Mouse (Mus musculus) midbrain, embryonic 15.5 days (tissue): ENCODE measurements around the gene Elob. TPM values are rescaled to one million over a fixed set of nuclear protein-coding genes. Genes with fewer than 3 reads are reported as not detected.

ENCODE experiments used
- ATAC-seq: fragments of 200-750 bp; cut with Nextera tagmentation; replicated peaks from 2 replicates; pipeline ENCODE4 v1.8.0; 2017; ENCODE audit warnings: moderate TSS enrichment
- H3K27ac ChIP-seq: fragments of 300-500 bp; sonication (generic); 2 replicates; pipeline ENCODE4 v1.5.1; 2015; ENCODE audit warnings: mild to moderate bottlenecking, inconsistent platforms
- H3K27me3 ChIP-seq: fragments of 300-500 bp; sonication (generic); replicated peaks from 2 replicates; pipeline ENCODE4 v1.6.1; 2015; ENCODE audit warnings: inconsistent platforms
- H3K36me3 ChIP-seq: fragments of 300-500 bp; sonication (generic); replicated peaks from 2 replicates; pipeline ENCODE4 v1.6.1; 2015; ENCODE audit warnings: inconsistent platforms
- H3K4me1 ChIP-seq: fragments of 300-500 bp; sonication (generic); 2 replicates; pipeline ENCODE4 v1.6.1; 2015; ENCODE audit warnings: inconsistent platforms
- H3K4me2 ChIP-seq: fragments of 300-500 bp; sonication (generic); 2 replicates; pipeline ENCODE4 v1.6.1; 2015; ENCODE audit warnings: inconsistent platforms, mild to moderate bottlenecking, moderate library complexity
- H3K4me3 ChIP-seq: fragments of 300-500 bp; sonication (generic); 2 replicates; pipeline ENCODE4 v1.5.1; 2015; ENCODE audit warnings: mild to moderate bottlenecking, inconsistent platforms
- H3K9ac ChIP-seq: fragments of 300-500 bp; sonication (generic); 2 replicates; pipeline ENCODE4 v1.6.1; 2015; ENCODE audit warnings: mild to moderate bottlenecking, inconsistent platforms
- H3K9me3 ChIP-seq: fragments of 300-500 bp; sonication (generic); 2 replicates; pipeline ENCODE4 v1.6.1; 2016; ENCODE audit warnings: inconsistent platforms
- WGBS: fragments of 180-500 bp; shearing (Covaris S2); methylation state at CpG from one replicate; pipeline ENCODE4 v1.1.7; 2015; ENCODE audit warnings: mixed read lengths; 5-methylcytosine and 5-hydroxymethylcytosine counted together
- polyA plus RNA-seq: library from polyadenylated mRNA; unstranded; fragments of >200 nt; fragmentation: Nextera tagmentation; extraction: Ambion mirVana; gene quantifications from 2 replicates; pipeline ENCODE4 v1.2.1, GENCODE M21; 2015

Gene Elob
- polyA plus RNA-seq, 1 experiment from 2014 or later: 1,223 TPM

DNA sequence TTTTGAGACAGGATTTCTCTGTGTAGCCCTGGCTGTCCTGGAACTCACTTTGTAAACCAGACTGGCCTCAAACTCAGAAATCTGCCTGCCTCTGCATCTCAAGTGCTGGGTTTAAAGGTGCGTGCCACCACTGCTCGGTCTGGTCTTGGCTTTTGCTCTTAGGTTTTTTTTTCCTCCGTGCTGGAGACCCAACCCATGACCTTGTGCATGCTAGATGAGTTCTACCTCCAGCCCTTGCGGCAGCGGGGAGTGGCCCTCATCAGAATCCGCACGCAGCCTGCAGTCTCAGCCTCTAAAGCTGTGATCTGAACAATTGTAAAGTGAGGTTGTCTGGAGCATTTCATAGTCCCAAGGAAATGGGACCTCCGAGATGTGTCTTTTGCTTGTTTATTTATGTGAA, 33.6 kb downstream of the Elob start:
- H3K4me1 ChIP-seq: peaks cover 24% of the 10 kb centered on the region
- ATAC-seq: no peak
- H3K9ac ChIP-seq: no peak overlapping the region
- H3K27me3 ChIP-seq: no peaks in the 10 kb centered on the region
- no peak overlapping the region for H3K27ac ChIP-seq
- no peak overlapping the region for H3K4me3 ChIP-seq
- 0 out of 2 replicates have a peak, but pooled peaks cover 5% of the 10 kb centered on the region for H3K36me3 ChIP-seq
- no peak overlapping the region for H3K4me2 ChIP-seq
- H3K9me3 ChIP-seq: no peaks in the 10 kb centered on the region
- WGBS: 94% methylated on average over 8 of the region's 8 CpGs

DNA sequence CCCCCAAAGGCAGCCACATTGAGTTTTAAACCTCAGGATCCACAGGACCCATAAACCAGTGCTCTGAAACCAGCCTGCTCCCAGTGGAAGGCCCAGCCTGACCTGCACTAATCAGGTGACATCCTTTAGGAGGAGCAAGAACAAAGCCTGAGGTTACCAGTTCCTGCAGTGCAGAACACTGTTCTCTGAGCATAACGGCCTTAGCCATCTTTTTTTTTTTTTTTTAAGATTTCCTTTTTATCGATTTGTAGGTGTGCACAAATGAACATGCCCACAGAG, 37.9 kb downstream of the Elob start:
- peak overlapping the region; percentile 69 for H3K9ac ChIP-seq
- no peak for ATAC-seq
- no peaks in the 10 kb centered on the region for H3K9me3 ChIP-seq
- peaks cover 40% of the 10 kb centered on the region for H3K4me1 ChIP-seq
- WGBS: 46% methylated on average over 2 of the region's 2 CpGs
- H3K27ac ChIP-seq: peak overlapping the region; percentile 95
- H3K4me3 ChIP-seq: peak overlapping the region; percentile 45
- H3K4me2 ChIP-seq: peak overlapping the region; percentile 65
- no peaks in the 10 kb centered on the region for H3K36me3 ChIP-seq
- H3K27me3 ChIP-seq: no peaks in the 10 kb centered on the region

DNA sequence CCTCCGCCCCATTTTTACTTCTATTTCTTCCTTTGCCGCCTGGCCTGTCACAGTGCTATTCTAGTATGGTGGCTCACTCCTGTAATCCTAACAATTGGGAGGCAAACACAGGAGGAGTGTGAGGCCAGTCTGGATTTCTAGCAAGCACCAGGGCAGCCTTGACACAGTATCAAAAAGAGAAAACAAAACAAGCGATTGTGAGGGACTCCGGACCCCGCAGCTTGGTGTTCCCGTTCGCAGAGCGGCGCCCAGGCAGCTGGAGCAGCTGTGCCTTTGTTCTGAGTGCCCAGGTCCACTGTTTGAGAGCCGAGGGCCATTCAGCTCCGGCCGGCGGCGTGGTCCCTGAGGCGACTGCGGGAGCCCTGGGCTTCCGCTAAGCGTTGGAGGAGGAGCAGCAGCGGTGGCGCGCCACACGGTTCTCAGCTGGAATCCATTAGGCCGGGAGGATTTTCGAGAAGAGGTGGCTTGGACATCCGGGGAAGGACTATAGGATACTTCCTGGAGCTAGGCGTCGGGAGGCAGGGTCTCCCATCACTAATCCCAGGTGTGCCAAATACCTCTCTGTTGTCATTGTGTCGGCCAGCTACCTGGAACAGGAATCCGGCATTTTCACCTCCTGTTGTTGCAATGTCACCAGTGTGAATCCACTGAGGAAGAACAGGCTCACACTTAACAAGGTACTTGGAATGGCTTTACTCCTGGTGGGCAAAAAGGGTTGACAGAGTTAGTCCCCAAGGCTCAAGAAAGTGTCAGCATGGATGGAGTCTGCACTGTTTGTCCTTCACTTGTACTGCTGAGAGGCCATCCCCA, 38.5 kb downstream of the Elob start, which contains the start of gene Srrm2:
Srrm2 (plus strand) TSS at position 264 of the 810 bp plus-strand sequence.
- peak within 1 kb of the TSS; percentile 95 for H3K27ac ChIP-seq
- under 1% methylated on average over 29 of the region's 29 CpGs for WGBS
- peak within 1 kb of the TSS; percentile 45 for H3K4me3 ChIP-seq
- no peaks in the 10 kb centered on the region for H3K36me3 ChIP-seq
- peak; percentile 27 for ATAC-seq
- no peaks in the 10 kb centered on the region for H3K9me3 ChIP-seq
- H3K4me2 ChIP-seq: peak within 1 kb of the TSS; percentile 65
- peaks cover 41% of the 10 kb centered on the region for H3K4me1 ChIP-seq
- H3K9ac ChIP-seq: peak within 1 kb of the TSS; percentile 69
- no peaks in the 10 kb centered on the region for H3K27me3 ChIP-seq

GRCm38 (mm10) chr17:23789749-23790268, 39.1 kb downstream of the Elob start:
- WGBS: 4% methylated on average over 8 of the region's 8 CpGs
- Histone ChIP-seq H3K9ac (peak overlapping the region; percentile 69), H3K36me3 (no peaks in the 10 kb centered on the region), H3K27me3 (no peaks in the 10 kb centered on the region), H3K27ac (peak overlapping the region; percentile 95), H3K9me3 (no peaks in the 10 kb centered on the region), H3K4me3 (peak overlapping the region; percentile 45), H3K4me2 (peak overlapping the region; percentile 65), H3K4me1 (peaks cover 47% of the 10 kb centered on the region)
- no peak for ATAC-seq

DNA sequence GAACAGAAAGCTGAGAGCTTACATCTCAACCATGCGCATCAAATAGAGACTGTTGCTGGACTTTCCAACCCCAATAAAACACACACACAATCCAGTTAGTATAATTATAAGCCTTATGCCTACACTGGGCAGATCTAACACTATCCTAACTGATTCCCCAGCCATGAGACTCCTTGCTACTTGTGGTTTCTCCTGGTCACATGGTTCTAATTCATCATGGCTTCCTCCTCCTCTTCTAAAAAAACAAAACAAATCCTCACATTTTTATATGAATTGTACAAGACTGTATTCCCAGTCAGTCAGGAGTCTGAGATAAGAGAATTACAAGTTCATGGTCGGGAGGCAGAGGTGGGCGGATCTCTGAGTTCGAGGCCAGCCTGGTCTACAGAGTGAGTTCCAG, 40.0 kb downstream of the Elob start:
- Histone ChIP-seq H3K9ac (no peak overlapping the region), H3K4me2 (no peak overlapping the region), H3K27me3 (no peaks in the 10 kb centered on the region), H3K4me1 (peaks cover 47% of the 10 kb centered on the region), H3K9me3 (no peaks in the 10 kb centered on the region), H3K36me3 (no peaks in the 10 kb centered on the region), H3K27ac (no peak overlapping the region), H3K4me3 (no peak overlapping the region)
- WGBS: 92% methylated on average over 4 of the region's 4 CpGs
- ATAC-seq: no peak

- Histone ChIP-seq H3K4me3 (peak overlapping the region; percentile 60), H3K36me3 (no peaks in the 10 kb centered on the region), H3K9ac (peak overlapping the region; percentile 45), H3K27me3 (no peaks in the 10 kb centered on the region), H3K4me2 (peak overlapping the region; percentile 72), H3K9me3 (no peaks in the 10 kb centered on the region), H3K4me1 (peaks cover 35% of the 10 kb centered on the region), H3K27ac (peak overlapping the region; percentile 95)
- peak; percentile 72 for ATAC-seq
- WGBS: 14% methylated on average over 13 of the region's 13 CpGs
Observed at GRCm38 (mm10) chr17:23786510-23786931, 42.4 kb downstream of the Elob start.

GRCm38 (mm10) chr17:23785561-23786471, 43.1 kb downstream of the Elob start, which contains the start of gene Flywch2:
Flywch2 (minus strand) TSS chr17:23786081.
- Histone ChIP-seq H3K9ac (peak within 1 kb of the TSS; percentile 83), H3K27ac (peak within 1 kb of the TSS; percentile 95), H3K4me1 (peaks cover 28% of the 10 kb centered on the region), H3K36me3 (no peaks in the 10 kb centered on the region), H3K9me3 (no peaks in the 10 kb centered on the region), H3K27me3 (no peaks in the 10 kb centered on the region), H3K4me2 (peak within 1 kb of the TSS; percentile 72), H3K4me3 (peak within 1 kb of the TSS; percentile 60)
- ATAC-seq: peak; percentile 93
- WGBS: 2% methylated on average over 41 of the region's 43 CpGs

GRCm38 (mm10) chr17:23783352-23783751, 45.6 kb downstream of the Elob start:
- no peaks in the 10 kb centered on the region for H3K36me3 ChIP-seq
- no peak for ATAC-seq
- H3K27ac ChIP-seq: no peak overlapping the region
- H3K4me1 ChIP-seq: peaks cover 13% of the 10 kb centered on the region
- H3K9ac ChIP-seq: no peak overlapping the region
- H3K4me2 ChIP-seq: no peak overlapping the region
- no peaks in the 10 kb centered on the region for H3K9me3 ChIP-seq
- no peak overlapping the region for H3K4me3 ChIP-seq
- H3K27me3 ChIP-seq: no peaks in the 10 kb centered on the region

- 0 out of 2 replicates have a peak, but pooled peaks cover 2% of the 10 kb centered on the region for H3K36me3 ChIP-seq
- no peak for ATAC-seq
- 64% methylated on average over 2 of the region's 2 CpGs for WGBS
Observed at GRCm38 (mm10) chr17:23778447-23778846, 50.5 kb downstream of the Elob start.

DNA sequence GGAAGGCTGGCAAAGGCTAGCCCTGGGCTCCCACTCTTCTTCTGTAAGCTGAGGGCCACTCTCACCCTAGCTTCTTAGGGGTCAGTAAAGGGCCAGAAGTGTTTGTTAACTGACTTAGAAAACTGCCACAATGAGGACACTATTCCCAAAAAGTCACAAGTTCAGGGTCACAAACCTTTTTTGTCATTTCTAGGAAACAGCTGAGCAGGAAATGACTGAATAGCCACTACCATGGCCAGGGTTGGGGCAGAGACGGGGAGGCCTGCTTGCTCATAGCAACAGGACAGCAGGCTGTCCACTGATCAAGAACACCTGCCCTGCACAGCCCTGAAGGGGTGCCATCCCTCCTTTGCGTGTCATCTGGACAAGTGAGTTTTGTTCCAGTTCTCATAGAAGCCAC, 51.8 kb downstream of the Elob start:
- ATAC-seq: no peak
- Histone ChIP-seq H3K4me2 (no peak overlapping the region), H3K4me1 (peaks cover 4% of the 10 kb centered on the region), H3K27ac (no peak overlapping the region), H3K4me3 (no peak overlapping the region), H3K27me3 (no peaks in the 10 kb centered on the region), H3K36me3 (0 out of 2 replicates have a peak, but pooled peaks cover 2% of the 10 kb centered on the region), H3K9me3 (no peaks in the 10 kb centered on the region), H3K9ac (no peak overlapping the region)
- WGBS: 89% methylated on average over 2 of the region's 2 CpGs

More at GRCm38 (mm10) chr17:23778447-23778846, 50.5 kb downstream of the Elob start:
- no peak overlapping the region for H3K27ac ChIP-seq
- 0 out of 2 replicates have a peak, but pooled peaks cover 3% of the 10 kb centered on the region for H3K4me1 ChIP-seq
- H3K9me3 ChIP-seq: no peaks in the 10 kb centered on the region
- no peaks in the 10 kb centered on the region for H3K27me3 ChIP-seq
- H3K9ac ChIP-seq: no peak overlapping the region
- no peak overlapping the region for H3K4me2 ChIP-seq
- H3K4me3 ChIP-seq: no peak overlapping the region

- Histone ChIP-seq H3K4me2 (no peak overlapping the region), H3K36me3 (0 out of 2 replicates have a peak, but pooled peaks cover 2% of the 10 kb centered on the region), H3K4me1 (peaks cover 7% of the 10 kb centered on the region), H3K27ac (no peak overlapping the region), H3K27me3 (no peaks in the 10 kb centered on the region), H3K9ac (no peak overlapping the region), H3K9me3 (no peaks in the 10 kb centered on the region), H3K4me3 (no peak overlapping the region)
- no peak for ATAC-seq
- WGBS: 76% methylated on average over 10 of the region's 10 CpGs
Observed at GRCm38 (mm10) chr17:23776216-23776615, 52.7 kb downstream of the Elob start.
